Mouse (Mus musculus) neural tube, embryonic 15.5 days (tissue): ENCODE results near the gene Thrb. TPM values are rescaled to one million over a fixed set of nuclear protein-coding genes. Genes with fewer than 3 reads are reported as not detected.

Experiments
- ATAC-seq: fragments of 200-750 bp; cut with Nextera tagmentation; 2 replicates; pipeline ENCODE4 v1.8.0; 2017; ENCODE audit warnings: mild to moderate bottlenecking, moderate TSS enrichment, moderate library complexity; ENCODE audit not compliant: low FRiP score
- H3K27ac ChIP-seq: fragments of 300-500 bp; sonication (generic); replicated peaks from 2 replicates; pipeline ENCODE4 v1.5.1; 2015; ENCODE audit warnings: mild to moderate bottlenecking, inconsistent platforms
- H3K27me3 ChIP-seq: fragments of 300-500 bp; sonication (generic); replicated peaks from 2 replicates; pipeline ENCODE4 v1.6.1; 2015; ENCODE audit warnings: inconsistent platforms
- H3K36me3 ChIP-seq: fragments of 300-500 bp; sonication (generic); 2 replicates; pipeline ENCODE4 v1.6.1; 2015; ENCODE audit warnings: inconsistent platforms
- H3K4me1 ChIP-seq: fragments of 300-500 bp; sonication (generic); 2 replicates; pipeline ENCODE4 v1.6.1; 2015; ENCODE audit warnings: inconsistent platforms
- H3K4me2 ChIP-seq: fragments of 300-500 bp; sonication (generic); 2 replicates; pipeline ENCODE4 v1.6.1; 2015; ENCODE audit warnings: inconsistent platforms, mild to moderate bottlenecking, moderate library complexity
- H3K4me3 ChIP-seq: fragments of 300-500 bp; sonication (generic); replicated peaks from 2 replicates; pipeline ENCODE4 v1.5.1; 2015; ENCODE audit warnings: mild to moderate bottlenecking, inconsistent platforms
- H3K9ac ChIP-seq: fragments of 300-500 bp; sonication (generic); replicated peaks from 2 replicates; pipeline ENCODE4 v1.6.1; 2015; ENCODE audit warnings: mild to moderate bottlenecking, inconsistent platforms
- H3K9me3 ChIP-seq: fragments of 300-500 bp; sonication (generic); replicated peaks from 2 replicates; pipeline ENCODE4 v1.6.1; 2016; ENCODE audit warnings: inconsistent platforms
- WGBS: fragments of 180-500 bp; shearing (Covaris S2); methylation state at CpG from one replicate; pipeline ENCODE4 v1.1.7; 2015; ENCODE audit warnings: mixed read lengths; 5-methylcytosine and 5-hydroxymethylcytosine counted together
- polyA plus RNA-seq: library from polyadenylated mRNA; unstranded; fragments of >200 nt; fragmentation: Nextera tagmentation; extraction: Ambion mirVana; gene quantifications from 2 replicates; pipeline ENCODE4 v1.2.1, GENCODE M21; 2015

The Thrb gene
- polyA plus RNA-seq, 1 experiment from 2014 or later = 1.0 TPM

GRCm38 (mm10) chr14:18020128-18020527 lies 360.1 kb downstream of the Thrb start:
- Histone ChIP-seq H3K27ac (no peak overlapping the region), H3K9ac (no peak overlapping the region), H3K36me3 (no peaks in the 10 kb centered on the region), H3K4me3 (no peak overlapping the region), H3K9me3 (no peaks in the 10 kb centered on the region), H3K27me3 (no peaks in the 10 kb centered on the region), H3K4me1 (no peaks in the 10 kb centered on the region), H3K4me2 (no peak overlapping the region)
- 79% methylated on average over 4 of the region's 4 CpGs for WGBS
- no peak for ATAC-seq

- no peaks in the 10 kb centered on the region for H3K4me1 ChIP-seq
- no peaks in the 10 kb centered on the region for H3K36me3 ChIP-seq
- no peak overlapping the region for H3K27ac ChIP-seq
- H3K4me3 ChIP-seq = no peak overlapping the region
- no peaks in the 10 kb centered on the region for H3K9me3 ChIP-seq
- 88% methylated on average over 3 of the region's 3 CpGs for WGBS
- no peak for ATAC-seq
- no peak overlapping the region for H3K4me2 ChIP-seq
- H3K27me3 ChIP-seq = no peaks in the 10 kb centered on the region
- no peak overlapping the region for H3K9ac ChIP-seq
Observed at GRCm38 (mm10) chr14:18020636-18021035, 360.6 kb downstream of the Thrb start.

- Histone ChIP-seq H3K4me3 (no peak overlapping the region), H3K36me3 (no peaks in the 10 kb centered on the region), H3K9ac (no peak overlapping the region), H3K27ac (no peak overlapping the region), H3K27me3 (no peaks in the 10 kb centered on the region), H3K9me3 (no peaks in the 10 kb centered on the region), H3K4me2 (no peak overlapping the region), H3K4me1 (no peaks in the 10 kb centered on the region)
- WGBS = 87% methylated on average over 2 of the region's 2 CpGs
- no peak for ATAC-seq
Observed at GRCm38 (mm10) chr14:18021726-18022125, 361.7 kb downstream of the Thrb start.

- no peaks in the 10 kb centered on the region for H3K36me3 ChIP-seq
- H3K4me1 ChIP-seq = no peaks in the 10 kb centered on the region
- H3K27me3 ChIP-seq = no peaks in the 10 kb centered on the region
- H3K4me3 ChIP-seq = no peak overlapping the region
- H3K27ac ChIP-seq = no peak overlapping the region
- no peak overlapping the region for H3K4me2 ChIP-seq
- H3K9ac ChIP-seq = no peak overlapping the region
- no peak for ATAC-seq
- H3K9me3 ChIP-seq = no peaks in the 10 kb centered on the region
Observed at GRCm38 (mm10) chr14:18022351-18022750, 362.3 kb downstream of the Thrb start.

GRCm38 (mm10) chr14:18027867-18028266 lies 367.8 kb downstream of the Thrb start:
- H3K27me3 ChIP-seq = no peaks in the 10 kb centered on the region
- no peak overlapping the region for H3K4me2 ChIP-seq
- no peak overlapping the region for H3K4me3 ChIP-seq

GRCm38 (mm10) chr14:18029181-18029932 lies 369.3 kb downstream of the Thrb start:
- Histone ChIP-seq H3K9ac (no peak overlapping the region), H3K27ac (no peak overlapping the region), H3K9me3 (no peaks in the 10 kb centered on the region), H3K4me3 (no peak overlapping the region), H3K4me2 (no peak overlapping the region), H3K27me3 (no peaks in the 10 kb centered on the region), H3K36me3 (no peaks in the 10 kb centered on the region), H3K4me1 (no peaks in the 10 kb centered on the region)
- WGBS = 56% methylated on average over 2 of the region's 2 CpGs
- ATAC-seq = no peak

More at GRCm38 (mm10) chr14:18027867-18028266, 367.8 kb downstream of the Thrb start:
- no peak for ATAC-seq
- 83% methylated on average over 1 of the region's 1 CpGs for WGBS
- Histone ChIP-seq H3K9ac (no peak overlapping the region), H3K9me3 (no peaks in the 10 kb centered on the region), H3K27ac (no peak overlapping the region), H3K36me3 (no peaks in the 10 kb centered on the region), H3K4me1 (no peaks in the 10 kb centered on the region)

- no peak overlapping the region for H3K4me3 ChIP-seq
- H3K4me1 ChIP-seq = no peaks in the 10 kb centered on the region
- H3K36me3 ChIP-seq = no peaks in the 10 kb centered on the region
- no peak overlapping the region for H3K27ac ChIP-seq
- ATAC-seq = no peak
- WGBS = 87% methylated on average over 3 of the region's 3 CpGs
- H3K9ac ChIP-seq = no peak overlapping the region
- no peaks in the 10 kb centered on the region for H3K9me3 ChIP-seq
- H3K4me2 ChIP-seq = no peak overlapping the region
- H3K27me3 ChIP-seq = no peaks in the 10 kb centered on the region
Observed at GRCm38 (mm10) chr14:18031941-18032340, 371.9 kb downstream of the Thrb start.

GRCm38 (mm10) chr14:18036573-18036972 lies 376.5 kb downstream of the Thrb start:
- H3K4me1 ChIP-seq = no peaks in the 10 kb centered on the region
- H3K9me3 ChIP-seq = no peaks in the 10 kb centered on the region
- no peak for ATAC-seq
- no peaks in the 10 kb centered on the region for H3K27me3 ChIP-seq
- 77% methylated on average over 5 of the region's 5 CpGs for WGBS
- no peak overlapping the region for H3K27ac ChIP-seq
- H3K36me3 ChIP-seq = no peaks in the 10 kb centered on the region
- no peak overlapping the region for H3K9ac ChIP-seq
- no peak overlapping the region for H3K4me2 ChIP-seq
- no peak overlapping the region for H3K4me3 ChIP-seq

GRCm38 (mm10) chr14:18062082-18062772 lies 402.2 kb downstream of the Thrb start:
- ATAC-seq = peak; percentile 90
- Histone ChIP-seq H3K4me1 (no peaks in the 10 kb centered on the region), H3K4me2 (no peak overlapping the region), H3K4me3 (no peak overlapping the region), H3K9me3 (0 out of 2 replicates have a peak, but pooled peaks cover 2% of the 10 kb centered on the region), H3K36me3 (no peaks in the 10 kb centered on the region), H3K27me3 (no peaks in the 10 kb centered on the region), H3K27ac (no peak overlapping the region), H3K9ac (no peak overlapping the region)
- 52% methylated on average over 5 of the region's 5 CpGs for WGBS
